Mouse (Mus musculus): ENCODE data around the gene Cd2ap. TPM values are rescaled to one million over a fixed set of nuclear protein-coding genes. Genes with fewer than 3 reads are reported as not detected.

Cd2ap gene
- polyA plus RNA-seq, 1 experiment from 2014 or later = 31.8 TPM

DNA sequence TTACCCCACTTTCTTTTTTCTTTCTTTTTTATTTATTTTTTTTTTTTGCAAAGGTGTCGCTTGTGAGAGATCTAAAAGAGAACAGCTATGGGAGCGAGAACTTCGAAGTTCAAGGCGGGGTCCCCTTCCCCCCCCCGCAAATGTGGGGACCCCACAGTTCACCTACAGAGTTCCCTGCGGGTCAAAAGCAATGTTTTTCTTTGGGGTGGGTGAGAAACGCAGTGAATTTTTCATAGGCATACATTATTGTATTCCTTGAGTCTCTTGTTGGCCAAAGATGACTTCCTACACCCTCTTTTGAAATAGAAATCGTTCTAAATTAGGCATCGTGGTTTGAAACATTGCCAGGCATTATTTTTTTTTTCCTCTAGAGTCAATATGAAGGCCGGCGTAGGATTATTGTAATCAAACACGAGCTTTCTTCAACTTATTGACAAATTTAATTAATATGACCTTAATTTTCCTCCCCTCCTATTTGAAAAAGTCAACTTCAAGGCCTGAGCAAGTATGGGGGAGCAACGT, 500 bp upstream of the Cd2ap start:
- Histone ChIP-seq H3K27me3 (ENCODE audit: control insufficient read depth, insufficient read depth, low read length) (no peaks in the 10 kb centered on the region), H3K27ac (ENCODE audit: low read length) (peak overlapping the region; percentile 97), H3K4me3 (replicated peaks; ENCODE audit: low read length) (peak overlapping the region; percentile 72), H3K4me2 (ENCODE audit: low read depth, low read length) (peak overlapping the region; percentile 80), H3K9me3 (replicated peaks; ENCODE audit: control insufficient read depth, low read length) (no peaks in the 10 kb centered on the region), H3K36me3 (ENCODE audit: control insufficient read depth, insufficient read depth, low read length) (no peaks in the 10 kb centered on the region), H3K9ac (ENCODE audit: low read length) (peak overlapping the region; percentile 99), H3K4me1 (ENCODE audit: control insufficient read depth, insufficient read depth, low read length) (peaks cover 11% of the 10 kb centered on the region; the same call in 1 of the 2 replicates)
- no peak for ATAC-seq (ENCODE audit: insufficient read depth, low FRiP score)
- 22% methylated on average over 13 of the region's 13 CpGs for WGBS

DNA sequence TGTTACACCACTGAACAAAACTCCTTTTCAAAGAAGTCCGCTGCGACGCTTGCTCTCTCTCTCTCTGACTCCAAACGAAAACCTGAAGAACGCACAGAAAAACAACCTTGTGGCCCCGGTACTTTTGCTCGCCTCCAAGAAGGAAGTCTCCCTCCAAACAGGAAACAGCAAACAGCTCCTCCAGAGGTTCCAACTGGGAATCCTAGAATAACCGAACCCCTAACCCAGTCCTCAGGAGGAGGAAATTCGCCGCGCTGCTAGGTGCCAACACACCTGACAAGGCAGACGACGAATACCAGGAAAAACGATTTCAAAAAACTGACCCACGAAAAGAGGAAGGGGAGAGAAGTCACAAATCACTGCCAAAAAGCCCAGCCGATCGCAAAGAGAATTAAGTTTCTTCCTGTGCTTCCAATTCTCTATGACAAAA, 879 bp downstream of the Cd2ap start:
- Histone ChIP-seq H3K4me3 (replicated peaks; ENCODE audit: low read length) (peak overlapping the region; percentile 72), H3K27me3 (ENCODE audit: control insufficient read depth, insufficient read depth, low read length) (no peaks in the 10 kb centered on the region), H3K4me2 (ENCODE audit: low read depth, low read length) (peak overlapping the region; percentile 80), H3K27ac (ENCODE audit: low read length) (peak overlapping the region; percentile 97), H3K9me3 (replicated peaks; ENCODE audit: control insufficient read depth, low read length) (no peaks in the 10 kb centered on the region), H3K4me1 (ENCODE audit: control insufficient read depth, insufficient read depth, low read length) (peaks cover 11% of the 10 kb centered on the region; the same call in 1 of the 2 replicates), H3K36me3 (ENCODE audit: control insufficient read depth, insufficient read depth, low read length) (no peaks in the 10 kb centered on the region), H3K9ac (ENCODE audit: low read length) (peak overlapping the region; percentile 99)
- WGBS = 0% methylated on average over 17 of the region's 17 CpGs
- no peak for ATAC-seq (ENCODE audit: insufficient read depth, low FRiP score)

DNA sequence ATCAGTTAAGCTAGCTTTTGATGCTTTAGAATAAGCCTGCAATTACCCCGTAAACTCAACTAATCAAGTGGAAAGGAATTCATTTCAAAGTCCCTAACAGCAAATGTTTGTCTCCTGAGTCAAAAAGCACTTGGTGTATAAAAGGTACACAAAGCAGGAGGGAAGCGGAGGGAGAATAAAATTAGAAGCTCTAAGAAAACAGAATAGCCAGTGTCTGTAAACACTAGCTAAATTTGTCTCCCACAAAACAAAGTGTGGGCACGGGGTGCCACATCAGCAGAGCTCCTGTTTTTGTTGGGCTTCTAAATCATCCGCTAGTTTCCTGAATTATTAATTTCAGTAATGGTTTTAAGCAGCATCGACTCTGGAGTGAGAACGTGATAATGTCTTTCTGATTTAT, 1.4 kb downstream of the Cd2ap start:
- WGBS = 11% methylated on average over 6 of the region's 6 CpGs

GRCm38 (mm10) chr17:42870465-42870864, 6.0 kb downstream of the Cd2ap start:
- H3K4me3 ChIP-seq (replicated peaks; ENCODE audit: low read length) = no peak overlapping the region
- 0 out of 2 replicates have a peak, but pooled peaks cover 7% of the 10 kb centered on the region for H3K4me1 ChIP-seq (ENCODE audit: control insufficient read depth, insufficient read depth, low read length)
- ATAC-seq (ENCODE audit: insufficient read depth, low FRiP score) = no peak
- no peak overlapping the region for H3K9ac ChIP-seq (ENCODE audit: low read length)
- H3K27ac ChIP-seq (ENCODE audit: low read length) = no peak overlapping the region
- no peak overlapping the region for H3K4me2 ChIP-seq (ENCODE audit: low read depth, low read length)
- no peaks in the 10 kb centered on the region for H3K27me3 ChIP-seq (ENCODE audit: control insufficient read depth, insufficient read depth, low read length)
- H3K36me3 ChIP-seq (ENCODE audit: control insufficient read depth, insufficient read depth, low read length) = no peaks in the 10 kb centered on the region
- no peaks in the 10 kb centered on the region for H3K9me3 ChIP-seq (replicated peaks; ENCODE audit: control insufficient read depth, low read length)

More for the DNA sequence above, 1.4 kb downstream of the Cd2ap start:
- ATAC-seq (ENCODE audit: insufficient read depth, low FRiP score) = no peak
- peaks cover 11% of the 10 kb centered on the region; the same call in 1 of the 2 replicates for H3K4me1 ChIP-seq (ENCODE audit: control insufficient read depth, insufficient read depth, low read length)
- H3K36me3 ChIP-seq (ENCODE audit: control insufficient read depth, insufficient read depth, low read length) = no peaks in the 10 kb centered on the region
- peak overlapping the region; percentile 80 for H3K4me2 ChIP-seq (ENCODE audit: low read depth, low read length)
- H3K9me3 ChIP-seq (replicated peaks; ENCODE audit: control insufficient read depth, low read length) = no peaks in the 10 kb centered on the region
- no peaks in the 10 kb centered on the region for H3K27me3 ChIP-seq (ENCODE audit: control insufficient read depth, insufficient read depth, low read length)
- peak overlapping the region; percentile 11; the same call in 1 of the 2 replicates for H3K27ac ChIP-seq (ENCODE audit: low read length)
- peak overlapping the region; percentile 72 for H3K4me3 ChIP-seq (replicated peaks; ENCODE audit: low read length)
- peak overlapping the region; percentile 99 for H3K9ac ChIP-seq (ENCODE audit: low read length)

DNA sequence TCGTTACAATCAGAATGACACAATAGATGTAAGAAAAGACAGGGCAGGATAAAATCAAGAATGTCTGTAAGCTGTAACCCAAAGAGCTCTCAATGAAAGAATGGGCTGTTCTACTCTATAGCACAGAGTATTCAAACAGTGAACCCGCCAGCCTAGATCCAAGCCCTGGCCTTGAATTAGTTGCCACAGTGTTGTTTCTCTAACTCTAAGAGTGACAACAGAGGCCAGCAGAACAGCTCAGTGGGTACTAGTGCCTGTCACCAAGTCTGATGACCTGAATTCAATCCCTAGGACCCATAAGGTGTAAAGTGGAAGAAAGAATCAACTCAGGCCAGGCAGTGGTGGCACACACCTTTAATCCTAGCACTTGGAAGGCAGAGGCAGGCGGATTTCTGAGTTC, 13.3 kb downstream of the Cd2ap start:
- Histone ChIP-seq H3K36me3 (ENCODE audit: control insufficient read depth, insufficient read depth, low read length) (no peaks in the 10 kb centered on the region), H3K4me3 (replicated peaks; ENCODE audit: low read length) (no peak overlapping the region), H3K4me1 (ENCODE audit: control insufficient read depth, insufficient read depth, low read length) (no peaks in the 10 kb centered on the region), H3K9me3 (replicated peaks; ENCODE audit: control insufficient read depth, low read length) (no peaks in the 10 kb centered on the region), H3K4me2 (ENCODE audit: low read depth, low read length) (no peak overlapping the region), H3K27me3 (ENCODE audit: control insufficient read depth, insufficient read depth, low read length) (no peaks in the 10 kb centered on the region), H3K27ac (ENCODE audit: low read length) (no peak overlapping the region), H3K9ac (ENCODE audit: low read length) (no peak overlapping the region)
- WGBS = 79% methylated on average over 3 of the region's 3 CpGs
- ATAC-seq (ENCODE audit: insufficient read depth, low FRiP score) = no peak

DNA sequence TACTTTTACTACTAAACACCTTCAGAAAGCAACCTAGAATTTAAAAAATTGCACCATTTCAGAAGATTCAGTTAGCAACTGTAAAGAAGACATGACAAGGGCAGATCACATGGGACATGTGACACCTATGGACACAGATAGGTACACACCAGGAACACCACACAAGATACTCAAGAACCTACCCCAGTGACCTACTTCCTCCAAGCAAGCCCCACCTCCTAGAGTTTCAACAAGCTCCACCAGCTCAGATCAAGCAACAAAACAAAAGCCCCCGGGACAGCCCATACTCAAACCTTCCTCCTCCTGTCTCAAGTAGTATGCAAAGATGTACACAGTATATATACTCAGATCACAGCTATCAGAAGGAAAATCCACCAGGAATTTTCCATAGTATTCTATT, 16.1 kb downstream of the Cd2ap start:
- Histone ChIP-seq H3K27ac (ENCODE audit: low read length) (no peak overlapping the region), H3K27me3 (ENCODE audit: control insufficient read depth, insufficient read depth, low read length) (no peaks in the 10 kb centered on the region), H3K36me3 (ENCODE audit: control insufficient read depth, insufficient read depth, low read length) (no peaks in the 10 kb centered on the region), H3K9ac (ENCODE audit: low read length) (no peak overlapping the region), H3K9me3 (replicated peaks; ENCODE audit: control insufficient read depth, low read length) (no peaks in the 10 kb centered on the region), H3K4me3 (replicated peaks; ENCODE audit: low read length) (no peak overlapping the region), H3K4me2 (ENCODE audit: low read depth, low read length) (no peak overlapping the region), H3K4me1 (ENCODE audit: control insufficient read depth, insufficient read depth, low read length) (no peaks in the 10 kb centered on the region)
- no peak for ATAC-seq (ENCODE audit: insufficient read depth, low FRiP score)
- 88% methylated on average over 1 of the region's 1 CpGs for WGBS

DNA sequence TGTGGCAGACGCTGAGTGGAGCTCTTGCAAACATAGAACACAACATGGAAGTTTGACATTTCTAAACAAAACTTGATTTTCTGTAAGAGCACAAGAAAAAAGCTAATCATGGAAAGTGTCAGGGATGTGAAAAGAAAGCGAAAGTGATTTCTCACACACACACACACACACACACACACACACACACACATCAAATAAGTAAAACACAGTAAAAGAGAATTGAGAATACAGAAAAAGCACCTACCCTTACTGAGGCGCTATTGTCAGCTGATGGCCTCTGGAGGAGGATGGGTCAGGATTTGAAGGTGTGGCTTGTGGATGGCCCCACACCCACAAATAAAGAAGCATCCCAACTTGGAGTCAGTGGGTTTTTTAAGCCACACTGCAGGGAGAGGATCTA, 19.0 kb downstream of the Cd2ap start:
- Histone ChIP-seq H3K9me3 (replicated peaks; ENCODE audit: control insufficient read depth, low read length) (no peaks in the 10 kb centered on the region), H3K4me3 (replicated peaks; ENCODE audit: low read length) (no peak overlapping the region), H3K36me3 (ENCODE audit: control insufficient read depth, insufficient read depth, low read length) (no peaks in the 10 kb centered on the region), H3K9ac (ENCODE audit: low read length) (no peak overlapping the region), H3K4me2 (ENCODE audit: low read depth, low read length) (no peak overlapping the region), H3K27ac (ENCODE audit: low read length) (no peak overlapping the region), H3K4me1 (ENCODE audit: control insufficient read depth, insufficient read depth, low read length) (no peaks in the 10 kb centered on the region), H3K27me3 (ENCODE audit: control insufficient read depth, insufficient read depth, low read length) (no peaks in the 10 kb centered on the region)
- no peak for ATAC-seq (ENCODE audit: insufficient read depth, low FRiP score)
- WGBS = 73% methylated on average over 3 of the region's 3 CpGs

DNA sequence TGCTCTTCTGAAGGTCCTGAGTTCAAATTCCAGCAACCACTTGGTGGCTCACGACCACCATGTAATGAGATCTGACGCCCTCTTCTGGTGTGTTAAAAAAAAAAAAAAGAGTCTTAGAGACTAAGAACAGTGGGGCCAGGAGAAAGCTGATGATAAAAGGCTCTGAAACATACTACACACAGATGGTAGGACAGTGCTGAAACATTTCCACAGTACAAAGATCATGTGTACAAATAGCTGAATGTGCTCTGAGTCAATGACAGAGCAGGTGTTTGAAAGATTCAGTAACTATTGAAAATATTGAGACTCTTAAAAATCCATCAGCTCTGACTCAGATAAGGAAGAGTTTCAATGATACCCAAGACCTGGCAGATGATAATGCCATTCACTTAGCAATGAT, 29.4 kb downstream of the Cd2ap start:
- no peak overlapping the region for H3K4me2 ChIP-seq (ENCODE audit: low read depth, low read length)
- no peak overlapping the region for H3K9ac ChIP-seq (ENCODE audit: low read length)
- H3K9me3 ChIP-seq (replicated peaks; ENCODE audit: control insufficient read depth, low read length) = no peaks in the 10 kb centered on the region
- no peak overlapping the region for H3K27ac ChIP-seq (ENCODE audit: low read length)
- peaks cover 15% of the 10 kb centered on the region; the same call in 1 of the 2 replicates for H3K36me3 ChIP-seq (ENCODE audit: control insufficient read depth, insufficient read depth, low read length)
- H3K4me1 ChIP-seq (ENCODE audit: control insufficient read depth, insufficient read depth, low read length) = no peaks in the 10 kb centered on the region
- H3K4me3 ChIP-seq (replicated peaks; ENCODE audit: low read length) = no peak overlapping the region
- 80% methylated on average over 2 of the region's 2 CpGs for WGBS
- H3K27me3 ChIP-seq (ENCODE audit: control insufficient read depth, insufficient read depth, low read length) = no peaks in the 10 kb centered on the region
- ATAC-seq (ENCODE audit: insufficient read depth, low FRiP score) = no peak

DNA sequence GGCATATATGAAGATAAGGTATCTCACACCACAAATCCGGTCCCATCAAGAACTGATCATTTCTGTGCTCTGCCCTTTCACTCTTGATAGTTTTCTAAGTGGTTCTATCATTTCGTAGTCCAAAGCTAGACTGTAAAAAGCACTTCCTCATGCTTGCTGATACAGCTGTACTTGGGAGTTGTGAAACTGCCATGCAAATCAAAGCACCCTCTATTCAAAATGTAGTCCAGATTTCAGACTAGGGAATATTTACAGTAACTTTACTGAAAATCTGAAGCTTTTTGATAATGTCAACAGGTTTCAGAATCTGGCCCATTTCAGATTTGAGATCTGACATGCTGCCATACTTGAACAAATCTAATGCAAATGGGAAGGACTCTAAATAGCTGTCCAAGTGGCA, 39.3 kb downstream of the Cd2ap start:
- Histone ChIP-seq H3K27ac (ENCODE audit: low read length) (no peak overlapping the region), H3K4me1 (ENCODE audit: control insufficient read depth, insufficient read depth, low read length) (no peaks in the 10 kb centered on the region), H3K36me3 (ENCODE audit: control insufficient read depth, insufficient read depth, low read length) (peaks cover 5% of the 10 kb centered on the region; the same call in 1 of the 2 replicates), H3K27me3 (ENCODE audit: control insufficient read depth, insufficient read depth, low read length) (no peaks in the 10 kb centered on the region), H3K9me3 (replicated peaks; ENCODE audit: control insufficient read depth, low read length) (no peaks in the 10 kb centered on the region), H3K4me2 (ENCODE audit: low read depth, low read length) (no peak overlapping the region), H3K4me3 (replicated peaks; ENCODE audit: low read length) (no peak overlapping the region), H3K9ac (ENCODE audit: low read length) (no peak overlapping the region)
- no peak for ATAC-seq (ENCODE audit: insufficient read depth, low FRiP score)
- 90% methylated on average over 2 of the region's 2 CpGs for WGBS

Measured in stomach, embryonic 16.5 days (tissue).